Mouse (Mus musculus): ENCODE measurements at regions not wholly inside any gene's neighbourhood (a gene's known extent, or its start where the extent isn't known, plus 50 kb on each side); places are given as distances from the start of the nearest gene placed in this dataset.

DNA sequence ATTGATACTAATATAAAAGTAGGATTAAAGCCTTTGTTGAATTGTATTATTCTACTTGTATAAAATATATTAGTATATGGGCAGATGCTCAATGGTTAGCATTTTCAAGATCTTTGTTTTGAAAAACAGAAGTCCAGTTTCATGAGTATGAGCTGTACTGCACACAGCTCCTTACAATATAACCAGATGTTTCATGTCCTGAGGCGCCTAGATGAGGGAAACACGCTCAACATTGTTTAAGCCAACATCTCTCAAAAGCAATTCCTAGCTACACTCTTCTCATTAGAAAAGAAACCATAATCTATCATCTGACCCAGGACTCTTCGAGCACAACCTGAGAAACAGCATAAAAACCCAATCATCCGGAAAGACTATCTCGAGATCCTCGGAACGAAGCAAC lies 202.2 kb downstream of the Col12a1 start:
- H3K9ac ChIP-seq (replicated peaks): no peak overlapping the region
- H3K9me3 ChIP-seq: no peaks in the 10 kb centered on the region
- H3K36me3 ChIP-seq: no peaks in the 10 kb centered on the region
- WGBS: 93% methylated on average over 7 of the region's 7 CpGs
- H3K27ac ChIP-seq: no peak overlapping the region
- H3K4me2 ChIP-seq (replicated peaks): no peak overlapping the region
- ATAC-seq: no peak
- no peaks in the 10 kb centered on the region for H3K27me3 ChIP-seq
- no peak overlapping the region for H3K4me3 ChIP-seq (replicated peaks)
- H3K4me1 ChIP-seq (replicated peaks): no peaks in the 10 kb centered on the region

DNA sequence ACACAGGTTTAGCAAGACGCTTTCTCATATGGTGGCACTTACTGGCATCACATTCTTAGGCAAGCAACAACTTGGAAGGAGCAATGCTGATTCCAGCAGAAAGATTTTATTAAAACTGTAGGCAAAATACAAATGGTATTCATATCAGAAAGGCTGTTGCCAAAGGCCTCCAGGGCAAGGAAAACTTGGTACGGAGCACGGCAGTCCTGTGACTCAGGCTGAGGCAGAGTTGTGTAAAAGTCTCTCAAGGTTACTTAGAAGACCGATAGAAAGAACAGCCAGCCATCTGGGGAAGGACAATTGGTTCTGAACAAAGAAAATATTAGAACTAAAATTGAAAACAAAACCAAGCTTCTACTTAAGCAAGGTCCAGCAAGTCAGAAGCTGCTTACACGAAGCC lies 201.2 kb downstream of the Col12a1 start:
- no peak overlapping the region for H3K4me3 ChIP-seq (replicated peaks)
- 90% methylated on average over 5 of the region's 5 CpGs for WGBS
- no peak overlapping the region for H3K9ac ChIP-seq (replicated peaks)
- no peaks in the 10 kb centered on the region for H3K27me3 ChIP-seq
- no peak for ATAC-seq
- H3K9me3 ChIP-seq: no peaks in the 10 kb centered on the region
- no peak overlapping the region for H3K27ac ChIP-seq
- H3K4me1 ChIP-seq (replicated peaks): no peaks in the 10 kb centered on the region
- no peaks in the 10 kb centered on the region for H3K36me3 ChIP-seq
- no peak overlapping the region for H3K4me2 ChIP-seq (replicated peaks)

DNA sequence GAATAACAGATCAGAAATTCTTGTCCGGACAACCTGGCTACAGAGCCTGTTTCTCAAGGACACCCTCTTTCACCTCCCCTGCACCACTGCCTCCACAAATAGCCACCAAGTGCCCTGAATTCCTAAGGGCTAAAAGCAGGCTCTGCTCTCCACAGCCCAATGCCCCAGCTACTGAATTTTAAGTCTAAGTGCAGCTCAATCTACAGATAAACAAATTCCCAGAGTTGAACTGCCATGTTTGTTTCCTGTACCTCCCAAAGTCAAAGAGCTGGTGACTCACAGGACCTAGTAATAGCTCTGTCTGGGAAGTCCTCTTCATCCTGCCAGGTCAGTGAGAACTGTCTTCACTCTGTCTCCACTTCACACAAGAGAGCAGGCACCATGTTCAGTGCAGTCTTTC lies 200.0 kb downstream of the Col12a1 start:
- no peak overlapping the region for H3K27ac ChIP-seq
- no peak overlapping the region for H3K4me2 ChIP-seq (replicated peaks)
- no peak for ATAC-seq
- H3K36me3 ChIP-seq: no peaks in the 10 kb centered on the region
- 79% methylated on average over 1 of the region's 1 CpGs for WGBS
- H3K9ac ChIP-seq (replicated peaks): no peak overlapping the region
- H3K4me1 ChIP-seq (replicated peaks): no peaks in the 10 kb centered on the region
- H3K4me3 ChIP-seq (replicated peaks): no peak overlapping the region
- no peaks in the 10 kb centered on the region for H3K27me3 ChIP-seq
- H3K9me3 ChIP-seq: no peaks in the 10 kb centered on the region

DNA sequence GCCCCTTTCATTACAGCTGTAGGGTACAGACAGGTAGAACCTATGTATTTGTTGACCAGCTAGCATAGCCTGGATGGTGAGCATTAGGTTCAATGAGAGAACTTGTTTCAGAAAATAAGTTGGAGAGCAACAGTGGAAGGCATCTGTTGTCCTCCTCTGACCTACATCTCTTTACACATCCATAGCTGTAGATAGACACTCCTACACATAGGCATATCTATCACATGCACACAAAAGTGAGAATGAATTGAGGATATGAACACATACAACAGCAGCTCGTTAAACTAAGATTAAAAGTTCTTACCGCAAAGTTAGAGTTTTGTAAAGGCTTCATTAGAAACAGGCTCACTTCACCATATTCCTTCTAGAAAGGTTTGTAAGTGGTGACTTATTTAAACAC lies 198.1 kb downstream of the Col12a1 start:
- no peak overlapping the region for H3K27ac ChIP-seq
- H3K4me3 ChIP-seq (replicated peaks): no peak overlapping the region
- H3K27me3 ChIP-seq: no peaks in the 10 kb centered on the region
- H3K36me3 ChIP-seq: no peaks in the 10 kb centered on the region
- H3K4me2 ChIP-seq (replicated peaks): no peak overlapping the region
- no peaks in the 10 kb centered on the region for H3K4me1 ChIP-seq (replicated peaks)
- WGBS: 86% methylated on average over 2 of the region's 2 CpGs
- H3K9ac ChIP-seq (replicated peaks): no peak overlapping the region
- H3K9me3 ChIP-seq: no peaks in the 10 kb centered on the region
- ATAC-seq: no peak

GRCm38 (mm10) chr9:79523054-79523453 lies 195.6 kb downstream of the Col12a1 start:
- Histone ChIP-seq H3K4me1 (replicated peaks) (no peaks in the 10 kb centered on the region), H3K27ac (no peak overlapping the region), H3K36me3 (no peaks in the 10 kb centered on the region), H3K4me3 (replicated peaks) (no peak overlapping the region), H3K9ac (replicated peaks) (no peak overlapping the region), H3K9me3 (no peaks in the 10 kb centered on the region), H3K4me2 (replicated peaks) (no peak overlapping the region), H3K27me3 (no peaks in the 10 kb centered on the region)
- ATAC-seq: no peak
- WGBS: 92% methylated on average over 4 of the region's 4 CpGs

- Histone ChIP-seq H3K36me3 (no peaks in the 10 kb centered on the region), H3K27me3 (no peaks in the 10 kb centered on the region), H3K4me2 (replicated peaks) (no peak overlapping the region), H3K4me1 (replicated peaks) (no peaks in the 10 kb centered on the region), H3K27ac (no peak overlapping the region), H3K9ac (replicated peaks) (no peak overlapping the region), H3K4me3 (replicated peaks) (no peak overlapping the region), H3K9me3 (no peaks in the 10 kb centered on the region)
- no peak for ATAC-seq
Observed at GRCm38 (mm10) chr9:79525000-79525399, 193.6 kb downstream of the Col12a1 start.

GRCm38 (mm10) chr9:79526390-79526789 lies 192.2 kb downstream of the Col12a1 start:
- Histone ChIP-seq H3K36me3 (no peaks in the 10 kb centered on the region), H3K27ac (no peak overlapping the region), H3K9me3 (no peaks in the 10 kb centered on the region), H3K9ac (replicated peaks) (no peak overlapping the region), H3K4me1 (replicated peaks) (no peaks in the 10 kb centered on the region), H3K27me3 (no peaks in the 10 kb centered on the region), H3K4me3 (replicated peaks) (no peak overlapping the region), H3K4me2 (replicated peaks) (no peak overlapping the region)
- 82% methylated on average over 6 of the region's 6 CpGs for WGBS
- ATAC-seq: no peak

DNA sequence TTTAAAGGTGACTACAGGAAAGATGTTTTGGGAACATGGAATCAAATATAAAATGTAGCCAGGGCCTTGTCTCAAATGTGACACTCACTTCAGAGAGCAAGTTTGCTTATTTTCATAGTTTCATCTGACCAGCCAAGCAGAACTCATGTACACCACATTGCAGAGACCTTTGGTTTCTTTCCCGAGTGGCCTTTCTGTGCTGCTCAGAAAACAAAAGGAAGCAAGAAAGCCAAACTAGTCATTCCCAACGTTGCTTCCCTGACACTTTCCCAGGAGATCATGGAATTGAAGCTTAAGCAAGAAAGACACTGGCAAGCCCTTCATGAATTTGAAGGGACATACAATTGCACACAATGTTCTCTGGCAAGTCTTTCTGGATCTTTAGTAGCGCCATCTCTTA lies 191.3 kb downstream of the Col12a1 start:
- Histone ChIP-seq H3K4me1 (replicated peaks) (no peaks in the 10 kb centered on the region), H3K27me3 (no peaks in the 10 kb centered on the region), H3K9me3 (no peaks in the 10 kb centered on the region), H3K9ac (replicated peaks) (no peak overlapping the region), H3K4me2 (replicated peaks) (no peak overlapping the region), H3K27ac (no peak overlapping the region), H3K4me3 (replicated peaks) (no peak overlapping the region), H3K36me3 (no peaks in the 10 kb centered on the region)
- WGBS: 77% methylated on average over 3 of the region's 3 CpGs
- ATAC-seq: no peak

Data from midbrain, embryonic 13.5 days (tissue).